Mouse (Mus musculus) testis, adult 2 months (tissue): ENCODE measurements around the gene Calb2. TPM values are rescaled to one million over a fixed set of nuclear protein-coding genes. Genes with fewer than 3 reads are reported as not detected.

Experiments
- H3K27ac ChIP-seq: fragments of 200-500 bp; 2 replicates; pipeline ENCODE4 v1.5.1; 2012; ENCODE audit warnings: low read depth, low read length; ENCODE audit not compliant: control insufficient read depth, insufficient read depth
- H3K27me3 ChIP-seq: fragments of 200-500 bp; 2 replicates; pipeline ENCODE4 v1.6.1; 2012; ENCODE audit warnings: mild to moderate bottlenecking, low read length, moderate library complexity; ENCODE audit not compliant: control insufficient read depth, insufficient read depth
- H3K36me3 ChIP-seq: fragments of 200-500 bp; 2 replicates; pipeline ENCODE4 v1.6.1; 2012; ENCODE audit warnings: mild to moderate bottlenecking, low read length; ENCODE audit not compliant: control insufficient read depth, insufficient read depth
- H3K4me1 ChIP-seq: fragments of 200-500 bp; 2 replicates; pipeline ENCODE4 v1.6.1; 2012; ENCODE audit warnings: low read length; ENCODE audit not compliant: control insufficient read depth, insufficient read depth
- H3K4me3 ChIP-seq: fragments of 200-500 bp; 2 replicates; pipeline ENCODE4 v1.5.1; 2012; ENCODE audit warnings: low read depth, mild to moderate bottlenecking, low read length, moderate library complexity, mixed read lengths; ENCODE audit not compliant: control insufficient read depth
- CTCF ChIP-seq: fragments of 200-500 bp; IDR thresholded peaks from 2 replicates; pipeline ENCODE4 v1.5.1; 2012; ENCODE audit warnings: low read depth, mild to moderate bottlenecking, inconsistent platforms, low read length, moderate library complexity; ENCODE audit not compliant: control insufficient read depth, insufficient read depth, insufficient replicate concordance
- POLR2A ChIP-seq: fragments of 200-500 bp; IDR thresholded peaks from 2 replicates; pipeline ENCODE4 v1.6.1; 2012; ENCODE audit warnings: low read depth, mild to moderate bottlenecking, inconsistent platforms, low read length, moderate library complexity; ENCODE audit not compliant: control insufficient read depth
- polyA plus RNA-seq: library from polyadenylated mRNA; depleted of rRNA; stranded (reverse); fragments of >200 nt; gene quantifications from 2 replicates; pipeline ENCODE4 v1.2.3, GENCODE M21; 2012

Calb2 gene
- polyA plus RNA-seq, 1 experiment = 0.20 TPM

DNA sequence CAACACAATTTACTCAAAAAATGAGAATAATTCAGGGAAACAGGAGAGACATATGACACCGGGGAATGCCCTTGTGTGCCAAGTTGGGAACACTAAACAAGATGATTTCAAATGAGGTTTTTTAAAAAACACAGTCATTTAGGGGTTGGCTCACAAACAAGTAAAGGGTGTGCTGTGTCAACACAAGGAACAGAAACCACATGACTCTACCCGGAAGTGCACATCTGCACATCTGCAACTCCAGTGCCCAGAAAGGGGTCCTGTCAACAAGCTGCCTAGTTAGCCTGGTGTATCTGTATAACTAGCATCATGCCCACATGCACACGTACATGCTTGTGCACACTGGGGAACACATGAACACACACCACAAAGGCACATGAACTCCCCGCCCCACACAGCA lies 17.5 kb upstream of the Calb2 start:
- peaks cover 4% of the 10 kb centered on the region; the same call in 1 of the 2 replicates for H3K4me1 ChIP-seq
- TF ChIP-seq CTCF = no peak
- no peak for TF ChIP-seq POLR2A
- no peak overlapping the region for H3K27ac ChIP-seq
- no peaks in the 10 kb centered on the region for H3K27me3 ChIP-seq
- H3K4me3 ChIP-seq = no peak overlapping the region
- H3K36me3 ChIP-seq = no peaks in the 10 kb centered on the region

DNA sequence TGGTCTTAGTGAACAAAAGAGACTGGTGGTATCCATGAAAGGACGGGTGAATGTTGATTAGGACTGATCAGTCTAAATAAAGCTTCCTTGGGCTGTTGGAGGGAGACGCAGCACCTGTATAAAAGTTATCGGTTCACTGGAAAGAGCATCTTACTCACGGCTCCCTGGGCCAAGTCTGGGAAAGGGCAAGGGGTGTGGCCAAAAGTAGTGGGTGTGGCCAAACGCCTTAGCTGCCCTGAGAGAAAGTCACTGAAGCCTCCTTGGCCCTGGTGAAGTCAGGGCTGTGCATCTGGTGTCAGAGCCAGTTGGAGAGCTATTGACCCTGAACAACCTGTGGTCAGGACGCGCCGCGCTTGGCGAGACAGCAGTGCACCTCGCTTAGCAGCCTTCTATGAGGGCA lies 15.7 kb upstream of the Calb2 start:
- Histone ChIP-seq H3K4me3 (no peak overlapping the region), H3K27me3 (no peaks in the 10 kb centered on the region), H3K27ac (no peak overlapping the region), H3K36me3 (no peaks in the 10 kb centered on the region), H3K4me1 (peaks cover 4% of the 10 kb centered on the region; the same call in 1 of the 2 replicates)
- TF ChIP-seq CTCF (no peak), POLR2A (no peak)

DNA sequence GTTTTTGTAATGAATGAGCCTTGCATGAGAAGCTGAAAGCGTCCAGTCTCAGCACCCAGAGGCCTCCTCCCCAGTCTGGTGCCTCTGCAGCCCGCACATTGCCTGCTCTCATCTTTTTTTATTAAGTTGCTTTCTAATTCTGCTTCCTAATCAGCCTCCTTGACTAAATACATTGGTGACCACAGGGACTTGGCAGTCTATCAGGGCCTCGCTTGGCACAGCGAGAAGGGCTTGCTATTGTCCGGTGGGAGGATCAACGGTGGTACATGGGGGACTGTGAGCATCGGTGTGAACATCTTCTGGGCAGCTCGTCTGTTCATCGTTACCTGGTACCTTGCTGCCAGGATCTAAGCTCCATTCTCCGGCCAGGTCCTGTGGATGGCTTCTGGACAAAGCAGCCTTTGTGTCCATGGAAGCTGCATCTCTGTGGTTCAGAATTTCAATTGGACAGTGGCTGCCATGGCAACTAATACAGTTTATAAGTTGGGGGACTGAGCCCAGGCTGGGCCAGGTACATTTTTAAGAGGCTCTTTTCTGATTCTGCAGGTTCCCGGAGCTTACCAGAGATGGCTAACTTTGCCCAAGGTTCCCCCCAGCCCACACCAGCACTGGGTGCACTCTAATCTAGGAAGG lies 14.8 kb upstream of the Calb2 start:
- TF ChIP-seq POLR2A = no peak
- no peak for TF ChIP-seq CTCF
- H3K4me3 ChIP-seq = no peak overlapping the region
- no peaks in the 10 kb centered on the region for H3K36me3 ChIP-seq
- H3K4me1 ChIP-seq = peaks cover 4% of the 10 kb centered on the region; the same call in 1 of the 2 replicates
- no peak overlapping the region for H3K27ac ChIP-seq
- H3K27me3 ChIP-seq = no peaks in the 10 kb centered on the region

DNA sequence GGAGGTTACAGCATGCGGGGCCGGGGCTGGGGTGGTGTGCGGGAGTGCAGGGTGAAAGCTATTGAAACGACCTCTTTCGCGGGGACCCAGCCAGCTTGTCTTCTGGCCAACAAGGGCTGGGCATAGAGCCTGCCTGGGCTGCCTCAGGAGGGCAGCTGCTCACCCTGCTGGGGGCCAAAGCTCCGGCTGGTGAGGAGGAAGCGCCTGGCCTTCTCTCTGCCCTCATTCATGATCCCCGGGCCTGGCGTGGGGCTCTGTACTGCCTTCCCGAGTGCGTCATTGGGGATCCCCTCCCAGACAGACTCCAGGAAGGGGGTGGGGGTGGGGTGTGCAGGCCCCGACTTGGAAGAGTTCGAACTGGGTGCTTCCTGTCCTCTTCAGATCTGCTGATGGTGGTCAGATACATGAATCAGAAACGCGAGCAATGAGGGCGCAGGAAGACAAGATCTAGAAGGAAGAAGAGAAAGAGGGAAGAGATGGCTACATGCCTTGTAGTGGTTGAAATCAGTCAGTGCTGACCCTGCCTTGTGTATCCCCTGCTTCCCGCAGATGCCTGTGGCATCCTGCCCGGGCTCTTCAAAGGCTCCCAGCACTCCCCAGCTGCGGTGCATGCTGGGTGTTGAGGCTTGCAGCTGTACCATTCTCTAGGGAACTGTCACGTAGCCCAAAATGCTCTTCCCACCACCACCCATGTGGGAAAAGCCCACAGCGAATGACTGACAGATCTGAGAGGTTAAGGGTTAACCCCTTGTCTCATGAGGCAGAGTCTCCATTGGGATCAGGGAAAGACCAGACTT lies 9.5 kb upstream of the Calb2 start:
- Histone ChIP-seq H3K27me3 (no peaks in the 10 kb centered on the region), H3K27ac (no peak overlapping the region), H3K4me1 (peaks cover 9% of the 10 kb centered on the region), H3K36me3 (no peaks in the 10 kb centered on the region), H3K4me3 (no peak overlapping the region)
- TF ChIP-seq CTCF (no peak), POLR2A (no peak)

DNA sequence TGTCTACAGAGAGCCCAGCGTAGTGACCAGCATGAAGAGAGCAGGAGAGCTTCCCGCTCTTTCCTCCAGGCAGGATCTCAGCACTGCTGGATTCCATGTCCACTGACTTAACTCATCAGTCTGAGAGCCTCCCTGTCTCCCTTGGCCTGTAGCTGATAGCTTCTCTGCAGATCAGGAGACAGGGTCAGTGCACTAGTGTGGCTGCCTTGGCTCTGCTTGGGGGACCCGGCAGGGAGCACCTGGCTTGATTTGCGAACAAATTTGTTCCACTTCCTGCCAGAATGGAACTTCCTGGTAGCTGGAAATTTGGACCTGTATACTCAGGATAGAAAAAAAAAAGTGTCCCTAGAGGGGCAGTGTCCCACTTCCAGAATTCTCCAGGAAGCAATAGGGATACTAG lies 6.8 kb upstream of the Calb2 start:
- Histone ChIP-seq H3K4me1 (peaks cover 9% of the 10 kb centered on the region), H3K27me3 (no peaks in the 10 kb centered on the region), H3K27ac (no peak overlapping the region), H3K4me3 (no peak overlapping the region), H3K36me3 (no peaks in the 10 kb centered on the region)
- no peak for TF ChIP-seq CTCF
- no peak for TF ChIP-seq POLR2A

DNA sequence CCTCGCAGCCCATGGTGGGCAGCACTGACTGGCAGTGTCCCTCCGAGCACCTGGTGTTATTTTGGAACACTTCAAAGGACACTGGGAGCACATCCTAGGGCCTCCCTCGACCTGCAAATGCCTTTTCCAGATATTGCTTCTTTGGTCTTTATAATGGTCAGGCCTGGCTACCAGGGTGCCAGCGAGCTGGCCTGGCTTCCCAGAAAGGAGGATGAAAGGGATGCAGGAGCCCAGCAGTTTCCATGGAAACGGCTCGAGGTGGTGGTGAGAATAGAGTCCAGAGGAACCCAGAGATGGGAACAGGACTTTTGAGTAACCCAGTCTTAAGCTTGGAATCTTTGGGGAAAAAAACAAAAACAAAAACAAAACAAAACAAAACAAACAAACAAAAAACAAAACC lies 4.2 kb upstream of the Calb2 start:
- Histone ChIP-seq H3K36me3 (no peaks in the 10 kb centered on the region), H3K4me1 (peaks cover 12% of the 10 kb centered on the region), H3K27me3 (no peaks in the 10 kb centered on the region), H3K27ac (no peak overlapping the region), H3K4me3 (no peak overlapping the region)
- TF ChIP-seq POLR2A (no peak), CTCF (no peak)

DNA sequence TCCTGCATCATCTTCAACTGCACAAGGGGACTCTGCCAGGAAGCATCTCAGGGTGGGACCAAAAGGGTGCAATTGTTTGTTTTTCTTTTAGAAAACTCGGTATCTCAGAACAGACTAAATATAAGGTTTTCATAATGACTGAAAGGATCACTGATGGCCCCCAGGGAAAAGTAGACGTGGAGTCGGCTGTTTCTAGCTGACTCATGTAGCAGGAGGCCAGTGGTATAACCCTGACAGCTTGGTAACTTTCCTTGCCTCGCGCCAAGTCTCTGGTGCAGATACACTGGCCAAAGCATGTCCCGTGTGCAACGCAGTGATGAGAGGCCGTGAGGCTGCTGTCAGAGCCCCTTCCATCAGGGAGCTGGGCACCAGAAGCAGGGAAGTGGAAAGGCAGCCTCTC lies 1.7 kb downstream of the Calb2 start:
- TF ChIP-seq CTCF (no peak), POLR2A (no peak)
- no peak overlapping the region for H3K27ac ChIP-seq
- H3K4me1 ChIP-seq = peaks cover 9% of the 10 kb centered on the region
- no peaks in the 10 kb centered on the region for H3K36me3 ChIP-seq
- no peaks in the 10 kb centered on the region for H3K27me3 ChIP-seq
- H3K4me3 ChIP-seq = no peak overlapping the region

DNA sequence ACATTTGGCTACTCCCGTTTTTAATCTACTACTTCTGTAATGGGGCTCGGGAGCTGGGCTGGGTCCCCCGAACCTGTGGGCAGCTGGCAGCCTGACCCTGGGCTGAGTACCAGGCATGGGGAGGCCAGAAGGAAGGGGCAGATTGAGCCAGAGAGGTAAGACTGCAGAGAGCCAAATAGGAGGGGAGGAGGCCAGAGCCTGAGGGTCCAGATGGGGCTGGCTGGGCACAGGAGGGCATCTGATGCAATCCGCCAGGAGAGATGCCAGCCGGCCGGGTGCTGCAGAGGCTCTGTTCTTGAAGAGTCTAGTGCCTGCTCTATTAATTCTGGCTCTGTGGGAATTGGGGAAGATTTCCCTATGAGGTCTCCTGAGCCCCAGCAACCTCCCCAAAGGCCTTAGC lies 6.0 kb downstream of the Calb2 start:
- no peak overlapping the region for H3K4me3 ChIP-seq
- H3K27ac ChIP-seq = no peak overlapping the region
- TF ChIP-seq POLR2A = no peak
- no peak for TF ChIP-seq CTCF

More for the DNA sequence above, 6.0 kb downstream of the Calb2 start:
- no peaks in the 10 kb centered on the region for H3K36me3 ChIP-seq
- H3K4me1 ChIP-seq = no peaks in the 10 kb centered on the region
- H3K27me3 ChIP-seq = no peaks in the 10 kb centered on the region
